Mouse (Mus musculus): Measurements from ENCODE around the gene Smg8.

- TF ChIP-seq CTCF (IDR thresholded peaks at IDR 0.05; ENCODE audit: low read depth, low read length), result no peak
- no peak for TF ChIP-seq EP300 (IDR thresholded peaks at IDR 0.05; ENCODE audit: insufficient read depth, low read depth, low read length)
These were observed 43.5 kb downstream of the Smg8 start for GRCm38 (mm10) chr11:87043052-87043451.
